Mouse (Mus musculus): ENCODE data around the gene Nat8f6. TPM values are rescaled to one million over a fixed set of nuclear protein-coding genes. Genes with fewer than 3 reads are reported as not detected.
"Not testable (repeated sequence)": the region's sequence is repeated elsewhere in the genome, so short reads cannot be mapped to it uniquely, and the experiment has no call there.

Nat8f6 gene
- polyA plus RNA-seq, 1 experiment = 1.9 TPM

- H3K4me1 ChIP-seq (ENCODE audit: control insufficient read depth, insufficient read depth, insufficient read length, low read length) = peaks cover 18% of the 10 kb centered on the region; the same call in 1 of the 2 replicates
- H3K36me3 ChIP-seq (ENCODE audit: control insufficient read depth, insufficient read depth, low read length) = no peaks in the 10 kb centered on the region
- H3K27me3 ChIP-seq (ENCODE audit: control insufficient read depth, insufficient read depth, low read length) = no peaks in the 10 kb centered on the region
- WGBS = 91% methylated on average over 4 of the region's 4 CpGs
- H3K4me3 ChIP-seq (ENCODE audit: low read depth, low read length) = no peak overlapping the region
- no peak overlapping the region for H3K27ac ChIP-seq (ENCODE audit: insufficient read depth, low read depth, low read length)
- TF ChIP-seq CTCF (IDR thresholded peaks at IDR 0.05; ENCODE audit: extremely low read depth, insufficient read length, insufficient replicate concordance, low read depth, low read length) = no peak
Measured at GRCm38 (mm10) chr6:85848140-85848539, 27.4 kb upstream of the Nat8f6 start.

- no peak overlapping the region for H3K27ac ChIP-seq (ENCODE audit: insufficient read depth, low read depth, low read length)
- 27% methylated on average over 1 of the region's 1 CpGs for WGBS
- H3K4me1 ChIP-seq (ENCODE audit: control insufficient read depth, insufficient read depth, insufficient read length, low read length) = peaks cover 13% of the 10 kb centered on the region; the same call in 1 of the 2 replicates
- no peaks in the 10 kb centered on the region for H3K36me3 ChIP-seq (ENCODE audit: control insufficient read depth, insufficient read depth, low read length)
- H3K27me3 ChIP-seq (ENCODE audit: control insufficient read depth, insufficient read depth, low read length) = no peaks in the 10 kb centered on the region
- no peak for TF ChIP-seq CTCF (IDR thresholded peaks at IDR 0.05; ENCODE audit: extremely low read depth, insufficient read length, insufficient replicate concordance, low read depth, low read length)
- no peak for TF ChIP-seq POLR2A (IDR thresholded peaks at IDR 0.05; ENCODE audit: low read depth, low read length)
- H3K4me3 ChIP-seq (ENCODE audit: low read depth, low read length) = no peak overlapping the region
Measured at GRCm38 (mm10) chr6:85846921-85847320, 26.2 kb upstream of the Nat8f6 start.

- not testable (repeated sequence) for H3K4me3 ChIP-seq (ENCODE audit: low read depth, low read length); H3K4me1 ChIP-seq (ENCODE audit: control insufficient read depth, insufficient read depth, insufficient read length, low read length); H3K27ac ChIP-seq (ENCODE audit: insufficient read depth, low read depth, low read length); H3K36me3 ChIP-seq (ENCODE audit: control insufficient read depth, insufficient read depth, low read length); H3K27me3 ChIP-seq (ENCODE audit: control insufficient read depth, insufficient read depth, low read length)
- 85% methylated on average over 25 of the region's 25 CpGs for WGBS
Measured at GRCm38 (mm10) chr6:85843677-85844458, 23.1 kb upstream of the Nat8f6 start.

GRCm38 (mm10) chr6:85839982-85840381 lies 19.2 kb upstream of the Nat8f6 start:
- TF ChIP-seq POLR2A (IDR thresholded peaks at IDR 0.05; ENCODE audit: low read depth, low read length) = no peak
- TF ChIP-seq CTCF (IDR thresholded peaks at IDR 0.05; ENCODE audit: extremely low read depth, insufficient read length, insufficient replicate concordance, low read depth, low read length) = no peak
- H3K4me3 ChIP-seq (ENCODE audit: low read depth, low read length) = no peak overlapping the region
- WGBS = 61% methylated on average over 4 of the region's 4 CpGs
- no peak overlapping the region for H3K27ac ChIP-seq (ENCODE audit: insufficient read depth, low read depth, low read length)
- H3K36me3 ChIP-seq (ENCODE audit: control insufficient read depth, insufficient read depth, low read length) = no peaks in the 10 kb centered on the region
- H3K27me3 ChIP-seq (ENCODE audit: control insufficient read depth, insufficient read depth, low read length) = no peaks in the 10 kb centered on the region
- H3K4me1 ChIP-seq (ENCODE audit: control insufficient read depth, insufficient read depth, insufficient read length, low read length) = peaks cover 2% of the 10 kb centered on the region; the same call in 1 of the 2 replicates

- H3K27ac ChIP-seq (ENCODE audit: insufficient read depth, low read depth, low read length) = no peak overlapping the region
- no peaks in the 10 kb centered on the region for H3K27me3 ChIP-seq (ENCODE audit: control insufficient read depth, insufficient read depth, low read length)
- H3K4me3 ChIP-seq (ENCODE audit: low read depth, low read length) = no peak overlapping the region
- TF ChIP-seq POLR2A (IDR thresholded peaks at IDR 0.05; ENCODE audit: low read depth, low read length) = no peak
- TF ChIP-seq CTCF (IDR thresholded peaks at IDR 0.05; ENCODE audit: extremely low read depth, insufficient read length, insufficient replicate concordance, low read depth, low read length) = no peak
- WGBS = 89% methylated on average over 8 of the region's 8 CpGs
- H3K36me3 ChIP-seq (ENCODE audit: control insufficient read depth, insufficient read depth, low read length) = no peaks in the 10 kb centered on the region
- peaks cover 6% of the 10 kb centered on the region; the same call in 1 of the 2 replicates for H3K4me1 ChIP-seq (ENCODE audit: control insufficient read depth, insufficient read depth, insufficient read length, low read length)
Measured at GRCm38 (mm10) chr6:85838674-85839073, 17.9 kb upstream of the Nat8f6 start.

GRCm38 (mm10) chr6:85837307-85837706 lies 16.6 kb upstream of the Nat8f6 start:
- H3K36me3 ChIP-seq (ENCODE audit: control insufficient read depth, insufficient read depth, low read length); H3K27me3 ChIP-seq (ENCODE audit: control insufficient read depth, insufficient read depth, low read length): not testable (repeated sequence)

GRCm38 (mm10) chr6:85836827-85837226 lies 16.1 kb upstream of the Nat8f6 start:
- H3K4me3 ChIP-seq (ENCODE audit: low read depth, low read length); H3K27me3 ChIP-seq (ENCODE audit: control insufficient read depth, insufficient read depth, low read length); H3K36me3 ChIP-seq (ENCODE audit: control insufficient read depth, insufficient read depth, low read length): not testable (repeated sequence)
- 13% methylated on average over 9 of the region's 9 CpGs for WGBS
- peak overlapping the region; percentile 53; the same call in 1 of the 2 replicates for H3K27ac ChIP-seq (ENCODE audit: insufficient read depth, low read depth, low read length)
- H3K4me1 ChIP-seq (ENCODE audit: control insufficient read depth, insufficient read depth, insufficient read length, low read length) = peaks cover 19% of the 10 kb centered on the region

More at GRCm38 (mm10) chr6:85837307-85837706, 16.6 kb upstream of the Nat8f6 start:
- peaks cover 18% of the 10 kb centered on the region for H3K4me1 ChIP-seq (ENCODE audit: control insufficient read depth, insufficient read depth, insufficient read length, low read length)
- peak overlapping the region; percentile 31; the same call in 1 of the 2 replicates for H3K4me3 ChIP-seq (ENCODE audit: low read depth, low read length)
- TF ChIP-seq CTCF (IDR thresholded peaks at IDR 0.05; ENCODE audit: extremely low read depth, insufficient read length, insufficient replicate concordance, low read depth, low read length) = peak; percentile 24; the same call in 1 of the 2 replicates
- peak overlapping the region; percentile 53 for H3K27ac ChIP-seq (ENCODE audit: insufficient read depth, low read depth, low read length)
- 5% methylated on average over 12 of the region's 12 CpGs for WGBS

GRCm38 (mm10) chr6:85836098-85836497 lies 15.3 kb upstream of the Nat8f6 start:
- WGBS = 34% methylated on average over 5 of the region's 5 CpGs
- H3K27me3 ChIP-seq (ENCODE audit: control insufficient read depth, insufficient read depth, low read length); H3K36me3 ChIP-seq (ENCODE audit: control insufficient read depth, insufficient read depth, low read length); H3K4me3 ChIP-seq (ENCODE audit: low read depth, low read length): not testable (repeated sequence)
- H3K27ac ChIP-seq (ENCODE audit: insufficient read depth, low read depth, low read length) = peak overlapping the region; percentile 93; the same call in 1 of the 2 replicates
- H3K4me1 ChIP-seq (ENCODE audit: control insufficient read depth, insufficient read depth, insufficient read length, low read length) = peaks cover 19% of the 10 kb centered on the region

- peak overlapping the region; percentile 93 for H3K27ac ChIP-seq (ENCODE audit: insufficient read depth, low read depth, low read length)
- H3K4me3 ChIP-seq (ENCODE audit: low read depth, low read length); H3K27me3 ChIP-seq (ENCODE audit: control insufficient read depth, insufficient read depth, low read length); H3K36me3 ChIP-seq (ENCODE audit: control insufficient read depth, insufficient read depth, low read length): not testable (repeated sequence)
- WGBS = 44% methylated on average over 1 of the region's 2 CpGs
- H3K4me1 ChIP-seq (ENCODE audit: control insufficient read depth, insufficient read depth, insufficient read length, low read length) = peaks cover 22% of the 10 kb centered on the region
Measured at GRCm38 (mm10) chr6:85835104-85835503, 14.3 kb upstream of the Nat8f6 start.

GRCm38 (mm10) chr6:85834504-85835100 lies 13.8 kb upstream of the Nat8f6 start:
- H3K27ac ChIP-seq (ENCODE audit: insufficient read depth, low read depth, low read length) = peak overlapping the region; percentile 93
- H3K36me3 ChIP-seq (ENCODE audit: control insufficient read depth, insufficient read depth, low read length); H3K4me3 ChIP-seq (ENCODE audit: low read depth, low read length); H3K27me3 ChIP-seq (ENCODE audit: control insufficient read depth, insufficient read depth, low read length): not testable (repeated sequence)
- H3K4me1 ChIP-seq (ENCODE audit: control insufficient read depth, insufficient read depth, insufficient read length, low read length) = peaks cover 26% of the 10 kb centered on the region

Data from small intestine, adult 2 months (tissue).